Mouse (Mus musculus): ENCODE results near the gene Csnk1g2.

The Csnk1g2 gene

GRCm38 (mm10) chr10:80665459-80665858, 42.8 kb downstream of the Csnk1g2 start:
- no peak for DNase-seq

GRCm38 (mm10) chr10:80665981-80666733, 43.5 kb downstream of the Csnk1g2 start:
- no peak for DNase-seq

- DNase-seq: no peak
These were observed 44.3 kb downstream of the Csnk1g2 start for GRCm38 (mm10) chr10:80666837-80667412.

- peak; percentile 70 to 81 for DNase-seq
These were observed 46.0 kb downstream of the Csnk1g2 start for GRCm38 (mm10) chr10:80668614-80669013.

- DNase-seq: no peak
These were observed 46.4 kb downstream of the Csnk1g2 start for GRCm38 (mm10) chr10:80669018-80669417.

- DNase-seq: peak; percentile 96 to 97
These were observed 47.3 kb downstream of the Csnk1g2 start for GRCm38 (mm10) chr10:80669737-80670485.

- no peak for DNase-seq
These were observed 47.9 kb downstream of the Csnk1g2 start for GRCm38 (mm10) chr10:80670531-80670930.

GRCm38 (mm10) chr10:80671251-80671650, 48.6 kb downstream of the Csnk1g2 start:
- no peak for DNase-seq

GRCm38 (mm10) chr10:80671936-80672690, 49.5 kb downstream of the Csnk1g2 start:
- DNase-seq: no peak

GRCm38 (mm10) chr10:80673690-80674089, 51.1 kb downstream of the Csnk1g2 start:
- no peak for DNase-seq

- DNase-seq: peak; percentile 70 to 82
These were observed 51.6 kb downstream of the Csnk1g2 start for GRCm38 (mm10) chr10:80674161-80674711.

GRCm38 (mm10) chr10:80674851-80675404, 52.3 kb downstream of the Csnk1g2 start:
- DNase-seq: no peak

- no peak for DNase-seq
These were observed 53.0 kb downstream of the Csnk1g2 start for GRCm38 (mm10) chr10:80675405-80676197.

GRCm38 (mm10) chr10:80676198-80676928, 53.7 kb downstream of the Csnk1g2 start:
- DNase-seq: peak; percentile 99

GRCm38 (mm10) chr10:80677128-80677875, 54.7 kb downstream of the Csnk1g2 start:
- no peak for DNase-seq

GRCm38 (mm10) chr10:80677942-80678436, 55.4 kb downstream of the Csnk1g2 start, which contains the start of gene Mknk2:
TSS of gene Mknk2 (minus strand) at chr10:80678112.
- DNase-seq: peak; percentile 96 to 98

- DNase-seq: no peak
These were observed 56.2 kb downstream of the Csnk1g2 start for GRCm38 (mm10) chr10:80678601-80679377.

GRCm38 (mm10) chr10:80679556-80680259, 57.1 kb downstream of the Csnk1g2 start:
- no peak for DNase-seq

Measured in kidney, adult 8-10 months (tissue).